Mouse (Mus musculus): ENCODE results near the gene 8030411F24Rik.

DNA sequence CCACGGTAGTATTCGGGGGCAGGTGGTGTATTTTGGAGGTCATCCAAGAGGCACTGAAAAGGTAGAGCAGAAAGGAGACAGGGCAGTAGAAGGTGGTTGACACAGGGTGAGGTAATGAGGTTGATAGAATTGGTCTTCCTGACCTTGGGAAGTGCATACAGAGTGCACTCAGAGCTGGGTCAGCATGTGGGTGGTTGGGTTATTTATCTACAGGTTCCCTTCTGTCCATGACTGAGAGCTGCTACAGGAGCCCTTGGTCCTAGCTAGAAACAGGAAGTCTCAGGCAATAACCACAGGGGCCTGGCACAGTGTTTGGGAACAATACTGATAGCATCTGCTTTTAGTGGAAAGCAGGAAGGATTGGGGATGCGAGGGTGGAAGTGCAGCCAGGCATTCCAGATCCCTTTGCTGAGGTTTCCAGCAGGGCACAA is 19.7 kb downstream of the 8030411F24Rik start:
- TF ChIP-seq CTCF (IDR thresholded peaks at IDR 0.05; ENCODE audit: insufficient read depth, low read length) (no peak), POLR2A (IDR thresholded peaks at IDR 0.05; ENCODE audit: borderline replicate concordance, extremely low read depth, low read depth, low read length) (no peak)

All from lung, adult 2 months (tissue).